Mouse (Mus musculus): ENCODE measurements around the gene Trap1a. TPM values are rescaled to one million over a fixed set of nuclear protein-coding genes. Genes with fewer than 3 reads are reported as not detected.
"Not testable (repeated sequence)": the region's sequence is repeated elsewhere in the genome, so short reads cannot be mapped to it uniquely, and the experiment has no call there.

Gene Trap1a
- polyA plus RNA-seq (2015; fragmentation: Nextera tagmentation; extraction: Ambion mirVana) = not detected in 2 replicates

- WGBS = 85% methylated on average over 23 of the region's 24 CpGs
- Histone ChIP-seq H3K4me3 (ENCODE audit: low read length) (no peak within 1 kb of the TSS), H3K27me3 (ENCODE audit: control insufficient read depth, insufficient read depth, low read depth, low read length) (no peaks in the 10 kb centered on the region), H3K4me2 (ENCODE audit: low read depth, low read length) (no peak within 1 kb of the TSS), H3K9me3 (ENCODE audit: control insufficient read depth, low read length) (no peaks in the 10 kb centered on the region), H3K4me1 (replicated peaks; ENCODE audit: control insufficient read depth, insufficient read depth, low read length) (no peaks in the 10 kb centered on the region), H3K36me3 (ENCODE audit: control insufficient read depth, insufficient read depth, low read length) (no peaks in the 10 kb centered on the region), H3K27ac (ENCODE audit: low read length) (no peak within 1 kb of the TSS), H3K9ac (ENCODE audit: low read length) (no peak within 1 kb of the TSS)
- ATAC-seq (ENCODE audit: low read depth) = no peak
Measured at GRCm38 (mm10) chrX:139333263-139333994, at the start of gene Trap1a. Gene Trap1a, plus strand, starts transcription at chrX:139333683.

- Histone ChIP-seq H3K4me3 (ENCODE audit: low read length) (no peak overlapping the region), H3K4me1 (replicated peaks; ENCODE audit: control insufficient read depth, insufficient read depth, low read length) (no peaks in the 10 kb centered on the region), H3K36me3 (ENCODE audit: control insufficient read depth, insufficient read depth, low read length) (no peaks in the 10 kb centered on the region), H3K27me3 (ENCODE audit: control insufficient read depth, insufficient read depth, low read depth, low read length) (no peaks in the 10 kb centered on the region), H3K27ac (ENCODE audit: low read length) (no peak overlapping the region), H3K9me3 (ENCODE audit: control insufficient read depth, low read length) (no peaks in the 10 kb centered on the region), H3K4me2 (ENCODE audit: low read depth, low read length) (no peak overlapping the region), H3K9ac (ENCODE audit: low read length) (no peak overlapping the region)
- WGBS = 61% methylated on average over 2 of the region's 2 CpGs
- ATAC-seq (ENCODE audit: low read depth) = no peak
Measured at GRCm38 (mm10) chrX:139293114-139293513, 40.4 kb upstream of the Trap1a start.

GRCm38 (mm10) chrX:139295325-139295724 is 38.2 kb upstream of the Trap1a start:
- no peak overlapping the region for H3K27ac ChIP-seq (ENCODE audit: low read length)

GRCm38 (mm10) chrX:139317356-139317755 is 16.1 kb upstream of the Trap1a start:
- H3K4me2 ChIP-seq (ENCODE audit: low read depth, low read length); ATAC-seq (ENCODE audit: low read depth); H3K36me3 ChIP-seq (ENCODE audit: control insufficient read depth, insufficient read depth, low read length); H3K4me3 ChIP-seq (ENCODE audit: low read length); H3K4me1 ChIP-seq (replicated peaks; ENCODE audit: control insufficient read depth, insufficient read depth, low read length); H3K27ac ChIP-seq (ENCODE audit: low read length); H3K9me3 ChIP-seq (ENCODE audit: control insufficient read depth, low read length); H3K27me3 ChIP-seq (ENCODE audit: control insufficient read depth, insufficient read depth, low read depth, low read length); H3K9ac ChIP-seq (ENCODE audit: low read length): not testable (repeated sequence)
- WGBS = 78% methylated on average over 5 of the region's 5 CpGs

More at GRCm38 (mm10) chrX:139295325-139295724, 38.2 kb upstream of the Trap1a start:
- Histone ChIP-seq H3K27me3 (ENCODE audit: control insufficient read depth, insufficient read depth, low read depth, low read length) (no peaks in the 10 kb centered on the region), H3K4me1 (replicated peaks; ENCODE audit: control insufficient read depth, insufficient read depth, low read length) (no peaks in the 10 kb centered on the region), H3K36me3 (ENCODE audit: control insufficient read depth, insufficient read depth, low read length) (no peaks in the 10 kb centered on the region), H3K4me3 (ENCODE audit: low read length) (no peak overlapping the region), H3K9me3 (ENCODE audit: control insufficient read depth, low read length) (no peaks in the 10 kb centered on the region), H3K4me2 (ENCODE audit: low read depth, low read length) (no peak overlapping the region), H3K9ac (ENCODE audit: low read length) (no peak overlapping the region)
- WGBS = 53% methylated on average over 1 of the region's 1 CpGs
- no peak for ATAC-seq (ENCODE audit: low read depth)

DNA sequence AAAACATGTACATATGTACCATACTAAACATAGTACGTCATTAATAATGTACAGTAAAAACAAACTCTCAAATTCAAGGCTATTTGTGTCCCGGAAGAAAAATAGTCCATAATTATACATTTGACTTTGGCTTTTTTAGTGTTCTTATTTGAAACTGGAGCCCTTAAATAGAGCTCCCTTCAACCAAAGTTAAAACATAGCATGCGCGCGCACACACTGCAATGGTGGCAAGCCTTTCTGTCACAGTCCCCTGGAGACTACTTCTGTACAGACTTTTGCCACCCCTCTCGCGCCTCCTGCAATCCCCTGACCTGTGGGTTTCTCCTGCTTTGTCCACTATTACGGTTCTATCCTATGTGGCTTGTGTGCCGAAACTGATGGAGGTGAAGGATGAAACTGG is 900 bp upstream of the Trap1a start:
- Histone ChIP-seq H3K4me2 (ENCODE audit: low read depth, low read length) (no peak overlapping the region), H3K36me3 (ENCODE audit: control insufficient read depth, insufficient read depth, low read length) (no peaks in the 10 kb centered on the region), H3K9ac (ENCODE audit: low read length) (no peak overlapping the region), H3K4me1 (replicated peaks; ENCODE audit: control insufficient read depth, insufficient read depth, low read length) (no peaks in the 10 kb centered on the region), H3K27ac (ENCODE audit: low read length) (no peak overlapping the region), H3K9me3 (ENCODE audit: control insufficient read depth, low read length) (no peaks in the 10 kb centered on the region), H3K4me3 (ENCODE audit: low read length) (no peak overlapping the region), H3K27me3 (ENCODE audit: control insufficient read depth, insufficient read depth, low read depth, low read length) (no peaks in the 10 kb centered on the region)
- ATAC-seq (ENCODE audit: low read depth) = no peak
- 88% methylated on average over 9 of the region's 9 CpGs for WGBS

DNA sequence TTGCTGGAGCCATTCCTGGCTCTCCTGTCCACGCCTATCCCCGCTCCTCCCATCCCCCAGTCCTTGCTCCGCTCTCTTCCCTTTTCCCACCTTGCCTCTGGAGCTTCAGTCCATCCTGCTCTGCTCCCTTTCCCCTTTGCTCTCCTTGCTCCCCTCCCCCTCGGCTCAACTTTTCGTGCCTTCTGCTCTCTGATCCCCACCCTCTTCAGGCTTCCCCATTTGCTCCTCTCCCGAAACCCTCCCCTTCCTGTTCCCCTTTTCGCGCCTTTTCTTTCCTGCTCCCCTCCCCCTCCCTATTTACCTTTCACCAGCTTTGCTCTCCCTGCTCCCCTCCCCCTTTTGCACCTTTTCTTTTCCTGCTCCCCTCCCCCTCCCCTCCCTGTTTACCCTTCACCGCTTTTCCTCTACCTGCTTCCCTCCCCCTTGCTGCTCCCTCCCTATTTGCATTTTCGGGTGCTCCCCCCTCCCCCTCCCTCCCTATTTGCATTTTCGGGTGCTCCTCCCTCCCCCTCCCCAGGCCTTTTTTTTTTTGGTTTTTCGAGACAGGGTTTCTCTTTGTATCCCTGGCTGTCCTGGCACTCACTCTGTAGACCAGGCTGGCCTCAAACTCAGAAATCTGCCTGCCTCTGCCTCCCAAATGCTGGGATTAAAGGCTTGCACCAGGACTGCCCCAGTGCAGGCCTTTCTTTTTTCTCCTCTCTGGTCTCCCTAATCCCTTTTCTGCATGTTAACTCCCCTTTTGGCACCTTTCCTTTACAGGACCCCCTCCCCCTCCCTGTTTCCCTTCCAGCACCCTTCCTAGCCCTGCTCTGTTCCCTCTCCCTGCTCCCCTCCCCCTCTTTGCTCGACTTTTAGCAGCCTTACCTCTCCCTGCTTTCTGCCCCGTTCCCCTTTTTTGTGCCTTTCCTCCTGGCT is 1.3 kb downstream of the Trap1a start:
- ATAC-seq (ENCODE audit: low read depth) = no peak
- H3K36me3 ChIP-seq (ENCODE audit: control insufficient read depth, insufficient read depth, low read length) = no peaks in the 10 kb centered on the region
- H3K9me3 ChIP-seq (ENCODE audit: control insufficient read depth, low read length) = no peaks in the 10 kb centered on the region
- no peak overlapping the region for H3K27ac ChIP-seq (ENCODE audit: low read length)
- no peaks in the 10 kb centered on the region for H3K27me3 ChIP-seq (ENCODE audit: control insufficient read depth, insufficient read depth, low read depth, low read length)
- H3K4me1 ChIP-seq (replicated peaks; ENCODE audit: control insufficient read depth, insufficient read depth, low read length) = no peaks in the 10 kb centered on the region
- WGBS = 82% methylated on average over 12 of the region's 14 CpGs
- H3K9ac ChIP-seq (ENCODE audit: low read length) = no peak overlapping the region
- H3K4me3 ChIP-seq (ENCODE audit: low read length) = no peak overlapping the region
- no peak overlapping the region for H3K4me2 ChIP-seq (ENCODE audit: low read depth, low read length)

- Histone ChIP-seq H3K4me2 (ENCODE audit: low read depth, low read length) (no peak overlapping the region), H3K9me3 (ENCODE audit: control insufficient read depth, low read length) (no peaks in the 10 kb centered on the region), H3K27ac (ENCODE audit: low read length) (no peak overlapping the region), H3K27me3 (ENCODE audit: control insufficient read depth, insufficient read depth, low read depth, low read length) (no peaks in the 10 kb centered on the region), H3K4me1 (replicated peaks; ENCODE audit: control insufficient read depth, insufficient read depth, low read length) (no peaks in the 10 kb centered on the region), H3K4me3 (ENCODE audit: low read length) (no peak overlapping the region), H3K36me3 (ENCODE audit: control insufficient read depth, insufficient read depth, low read length) (no peaks in the 10 kb centered on the region), H3K9ac (ENCODE audit: low read length) (no peak overlapping the region)
- peak; percentile 36; the same call in 1 of the 2 replicates for ATAC-seq (ENCODE audit: low read depth)
- 45% methylated on average over 3 of the region's 3 CpGs for WGBS
Measured at GRCm38 (mm10) chrX:139335419-139336074, 2.1 kb downstream of the Trap1a start.

DNA sequence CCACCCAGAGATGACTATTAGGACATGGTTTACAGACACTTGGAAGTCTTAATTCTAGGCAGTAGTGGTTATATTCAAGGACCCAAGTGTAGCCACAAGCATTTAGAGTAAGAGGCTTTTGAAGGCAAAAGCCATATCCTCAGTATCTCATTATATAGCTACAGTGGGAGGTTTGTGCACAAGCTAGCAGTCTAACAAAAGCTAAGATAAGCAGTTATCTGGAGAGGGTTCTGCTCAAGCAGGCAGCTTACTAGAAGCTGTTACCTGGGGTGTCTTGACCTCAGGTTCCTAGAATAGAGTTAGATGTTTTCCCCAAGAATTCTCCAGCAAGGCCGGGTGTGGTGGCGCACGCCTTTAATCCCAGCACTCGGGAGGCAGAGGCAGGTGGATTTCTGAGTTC is 6.1 kb downstream of the Trap1a start:
- WGBS = 90% methylated on average over 4 of the region's 4 CpGs
- Histone ChIP-seq H3K27me3 (ENCODE audit: control insufficient read depth, insufficient read depth, low read depth, low read length) (no peaks in the 10 kb centered on the region), H3K4me1 (replicated peaks; ENCODE audit: control insufficient read depth, insufficient read depth, low read length) (no peaks in the 10 kb centered on the region), H3K27ac (ENCODE audit: low read length) (no peak overlapping the region), H3K9me3 (ENCODE audit: control insufficient read depth, low read length) (no peaks in the 10 kb centered on the region), H3K9ac (ENCODE audit: low read length) (no peak overlapping the region), H3K4me2 (ENCODE audit: low read depth, low read length) (no peak overlapping the region), H3K36me3 (ENCODE audit: control insufficient read depth, insufficient read depth, low read length) (no peaks in the 10 kb centered on the region), H3K4me3 (ENCODE audit: low read length) (no peak overlapping the region)
- ATAC-seq (ENCODE audit: low read depth) = no peak

DNA sequence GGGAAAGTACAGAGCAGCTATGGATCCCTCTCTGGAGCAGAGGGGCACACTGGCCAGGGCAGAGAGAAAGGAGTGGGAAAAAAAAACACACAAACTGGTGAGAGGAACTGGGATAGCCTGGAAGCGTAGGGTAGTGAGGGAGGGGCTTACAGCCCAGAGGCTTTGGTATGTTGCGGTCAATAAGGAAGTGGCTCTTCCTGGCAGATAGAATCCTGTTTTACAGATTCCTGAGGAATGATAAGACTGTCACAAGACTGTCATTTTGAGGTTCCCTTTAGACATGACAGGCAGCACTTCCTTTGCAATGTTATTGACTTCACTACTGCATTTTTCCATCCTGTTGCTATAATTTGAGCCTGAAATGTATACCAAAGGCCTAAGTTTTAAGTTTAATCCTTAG is 7.7 kb downstream of the Trap1a start:
- Histone ChIP-seq H3K36me3 (ENCODE audit: control insufficient read depth, insufficient read depth, low read length) (no peaks in the 10 kb centered on the region), H3K4me2 (ENCODE audit: low read depth, low read length) (no peak overlapping the region), H3K4me1 (replicated peaks; ENCODE audit: control insufficient read depth, insufficient read depth, low read length) (no peaks in the 10 kb centered on the region), H3K9ac (ENCODE audit: low read length) (no peak overlapping the region), H3K27ac (ENCODE audit: low read length) (no peak overlapping the region), H3K27me3 (ENCODE audit: control insufficient read depth, insufficient read depth, low read depth, low read length) (no peaks in the 10 kb centered on the region), H3K9me3 (ENCODE audit: control insufficient read depth, low read length) (no peaks in the 10 kb centered on the region), H3K4me3 (ENCODE audit: low read length) (no peak overlapping the region)
- no peak for ATAC-seq (ENCODE audit: low read depth)
- 71% methylated on average over 2 of the region's 2 CpGs for WGBS
